Mouse (Mus musculus) stomach, embryonic 15.5 days (tissue): ENCODE measurements around the gene Sds. TPM values are rescaled to one million over a fixed set of nuclear protein-coding genes. Genes with fewer than 3 reads are reported as not detected.

Source experiments
- ATAC-seq: fragments of 200-750 bp; cut with Nextera tagmentation; 2 replicates; pipeline ENCODE4 v1.8.0; 2017; ENCODE audit warnings: low read depth, moderate number of reproducible peaks, moderate TSS enrichment; ENCODE audit not compliant: insufficient read depth, low FRiP score
- H3K27ac ChIP-seq: fragments of 300-500 bp; sonication (generic); 2 replicates; pipeline ENCODE4 v1.5.1; 2015; ENCODE audit warnings: mild to moderate bottlenecking, inconsistent platforms
- H3K27me3 ChIP-seq: fragments of 300-500 bp; sonication (generic); replicated peaks from 2 replicates; pipeline ENCODE4 v1.6.1; 2015; ENCODE audit warnings: inconsistent platforms
- H3K36me3 ChIP-seq: fragments of 300-500 bp; sonication (generic); 2 replicates; pipeline ENCODE4 v1.6.1; 2015; ENCODE audit warnings: inconsistent platforms
- H3K4me1 ChIP-seq: fragments of 300-500 bp; sonication (generic); 2 replicates; pipeline ENCODE4 v1.6.1; 2015; ENCODE audit warnings: inconsistent platforms
- H3K4me2 ChIP-seq: fragments of 300-500 bp; sonication (generic); 2 replicates; pipeline ENCODE4 v1.6.1; 2015; ENCODE audit warnings: mild to moderate bottlenecking, inconsistent platforms
- H3K4me3 ChIP-seq: fragments of 300-500 bp; sonication (generic); replicated peaks from 2 replicates; pipeline ENCODE4 v1.5.1; 2015; ENCODE audit warnings: inconsistent platforms
- H3K9ac ChIP-seq: fragments of 300-500 bp; sonication (generic); 2 replicates; pipeline ENCODE4 v1.6.1; 2015; ENCODE audit warnings: inconsistent platforms
- H3K9me3 ChIP-seq: fragments of 300-500 bp; sonication (generic); 2 replicates; pipeline ENCODE4 v1.6.1; 2016; ENCODE audit warnings: inconsistent platforms
- WGBS: fragments of 180-500 bp; shearing (Covaris S2); methylation state at CpG from one replicate; pipeline ENCODE4 v1.1.7; 2015; 5-methylcytosine and 5-hydroxymethylcytosine counted together
- polyA plus RNA-seq: library from polyadenylated mRNA; unstranded; fragments of >200 nt; fragmentation: Nextera tagmentation; extraction: Ambion mirVana; gene quantifications from 2 replicates; pipeline ENCODE4 v1.2.1, GENCODE M21; 2015

Gene Sds
- 0.36 and 0.52 TPM in 2 replicates for polyA plus RNA-seq

- ATAC-seq, result no peak; the same call in 1 of the 2 replicates
- 18% methylated on average over 13 of the region's 13 CpGs for WGBS
- H3K4me2 ChIP-seq, result no peak within 1 kb of the TSS
Observed at GRCm38 (mm10) chr5:120476296-120476695, at the start of gene Sds. Gene Sds, plus strand, starts transcription at chr5:120476526.

GRCm38 (mm10) chr5:120426572-120426971, 49.8 kb upstream of the Sds start:
- Histone ChIP-seq H3K9me3 (no peaks in the 10 kb centered on the region), H3K4me2 (no peak overlapping the region), H3K27me3 (peaks cover 86% of the 10 kb centered on the region), H3K27ac (no peak overlapping the region), H3K4me1 (no peaks in the 10 kb centered on the region), H3K36me3 (no peaks in the 10 kb centered on the region), H3K4me3 (no peak overlapping the region), H3K9ac (no peak overlapping the region)
- no peak for ATAC-seq
- 1% methylated on average over 10 of the region's 10 CpGs for WGBS

More at GRCm38 (mm10) chr5:120476296-120476695, at the start of gene Sds:
- Histone ChIP-seq H3K36me3 (no peaks in the 10 kb centered on the region), H3K27me3 (0 out of 2 replicates have a peak, but pooled peaks cover 4% of the 10 kb centered on the region), H3K4me3 (no peak within 1 kb of the TSS), H3K9ac (no peak within 1 kb of the TSS), H3K9me3 (no peaks in the 10 kb centered on the region), H3K4me1 (no peaks in the 10 kb centered on the region), H3K27ac (no peak within 1 kb of the TSS)

- no peak for ATAC-seq
- no peak overlapping the region for H3K27ac ChIP-seq
- 1% methylated on average over 33 of the region's 33 CpGs for WGBS
Observed at GRCm38 (mm10) chr5:120427451-120427938, 48.8 kb upstream of the Sds start.

GRCm38 (mm10) chr5:120428189-120428838, 48.0 kb upstream of the Sds start:
- H3K4me1 ChIP-seq, result peaks cover 4% of the 10 kb centered on the region; the same call in 1 of the 2 replicates
- H3K4me3 ChIP-seq, result no peak overlapping the region
- no peak overlapping the region for H3K9ac ChIP-seq
- WGBS, result 2% methylated on average over 21 of the region's 21 CpGs
- H3K36me3 ChIP-seq, result no peaks in the 10 kb centered on the region
- no peaks in the 10 kb centered on the region for H3K9me3 ChIP-seq
- no peak for ATAC-seq
- no peak overlapping the region for H3K4me2 ChIP-seq
- H3K27ac ChIP-seq, result no peak overlapping the region
- H3K27me3 ChIP-seq, result peaks cover 90% of the 10 kb centered on the region

More at GRCm38 (mm10) chr5:120427451-120427938, 48.8 kb upstream of the Sds start:
- Histone ChIP-seq H3K9me3 (no peaks in the 10 kb centered on the region), H3K36me3 (no peaks in the 10 kb centered on the region), H3K4me1 (peaks cover 4% of the 10 kb centered on the region; the same call in 1 of the 2 replicates), H3K9ac (no peak overlapping the region), H3K4me2 (no peak overlapping the region), H3K4me3 (no peak overlapping the region), H3K27me3 (peaks cover 91% of the 10 kb centered on the region)

GRCm38 (mm10) chr5:120428990-120429389, 47.3 kb upstream of the Sds start:
- H3K9me3 ChIP-seq, result no peaks in the 10 kb centered on the region
- no peak for ATAC-seq
- H3K9ac ChIP-seq, result no peak overlapping the region
- H3K4me3 ChIP-seq, result no peak overlapping the region
- H3K27ac ChIP-seq, result no peak overlapping the region
- no peaks in the 10 kb centered on the region for H3K36me3 ChIP-seq
- peaks cover 4% of the 10 kb centered on the region; the same call in 1 of the 2 replicates for H3K4me1 ChIP-seq
- peaks cover 90% of the 10 kb centered on the region for H3K27me3 ChIP-seq
- 6% methylated on average over 5 of the region's 6 CpGs for WGBS
- no peak overlapping the region for H3K4me2 ChIP-seq

GRCm38 (mm10) chr5:120429692-120430091, 46.6 kb upstream of the Sds start:
- peaks cover 90% of the 10 kb centered on the region for H3K27me3 ChIP-seq
- H3K4me1 ChIP-seq, result peaks cover 4% of the 10 kb centered on the region; the same call in 1 of the 2 replicates
- H3K27ac ChIP-seq, result no peak overlapping the region
- no peak overlapping the region for H3K4me3 ChIP-seq
- H3K36me3 ChIP-seq, result no peaks in the 10 kb centered on the region
- H3K9ac ChIP-seq, result no peak overlapping the region
- 6% methylated on average over 6 of the region's 6 CpGs for WGBS
- no peaks in the 10 kb centered on the region for H3K9me3 ChIP-seq
- no peak for ATAC-seq
- no peak overlapping the region for H3K4me2 ChIP-seq

GRCm38 (mm10) chr5:120431001-120431583, 45.2 kb upstream of the Sds start:
- Histone ChIP-seq H3K9ac (no peak overlapping the region), H3K4me3 (no peak overlapping the region), H3K4me2 (no peak overlapping the region), H3K9me3 (no peaks in the 10 kb centered on the region), H3K36me3 (no peaks in the 10 kb centered on the region), H3K27me3 (peaks cover 94% of the 10 kb centered on the region), H3K27ac (no peak overlapping the region), H3K4me1 (peaks cover 11% of the 10 kb centered on the region)
- no peak for ATAC-seq
- WGBS, result 2% methylated on average over 30 of the region's 30 CpGs

- no peak within 1 kb of the TSS for H3K27ac ChIP-seq
- H3K36me3 ChIP-seq, result no peaks in the 10 kb centered on the region
- no peak within 1 kb of the TSS for H3K4me2 ChIP-seq
- H3K9me3 ChIP-seq, result no peaks in the 10 kb centered on the region
- peaks cover 14% of the 10 kb centered on the region for H3K4me1 ChIP-seq
- H3K9ac ChIP-seq, result no peak within 1 kb of the TSS
- no peak for ATAC-seq
- H3K4me3 ChIP-seq, result no peak within 1 kb of the TSS
- H3K27me3 ChIP-seq, result peaks cover 94% of the 10 kb centered on the region
- WGBS, result 1% methylated on average over 69 of the region's 69 CpGs
Observed at GRCm38 (mm10) chr5:120431649-120432485, 44.5 kb upstream of the Sds start, which contains the start of gene Lhx5. Gene Lhx5, plus strand, starts transcription at chr5:120431699.

GRCm38 (mm10) chr5:120432486-120433015, 43.8 kb upstream of the Sds start:
- H3K4me3 ChIP-seq, result no peak overlapping the region
- no peak overlapping the region for H3K27ac ChIP-seq
- H3K36me3 ChIP-seq, result no peaks in the 10 kb centered on the region
- ATAC-seq, result no peak
- H3K9ac ChIP-seq, result no peak overlapping the region
- peaks cover 14% of the 10 kb centered on the region for H3K4me1 ChIP-seq
- H3K9me3 ChIP-seq, result no peaks in the 10 kb centered on the region
- H3K27me3 ChIP-seq, result peaks cover 94% of the 10 kb centered on the region
- H3K4me2 ChIP-seq, result no peak overlapping the region
- 2% methylated on average over 9 of the region's 9 CpGs for WGBS

- Histone ChIP-seq H3K4me1 (peaks cover 14% of the 10 kb centered on the region), H3K36me3 (no peaks in the 10 kb centered on the region), H3K4me3 (no peak overlapping the region), H3K27me3 (peaks cover 94% of the 10 kb centered on the region), H3K9me3 (no peaks in the 10 kb centered on the region), H3K4me2 (no peak overlapping the region), H3K9ac (no peak overlapping the region), H3K27ac (no peak overlapping the region)
- no peak for ATAC-seq
- 2% methylated on average over 13 of the region's 13 CpGs for WGBS
Observed at GRCm38 (mm10) chr5:120433135-120433760, 43.1 kb upstream of the Sds start.

- Histone ChIP-seq H3K4me3 (no peak overlapping the region), H3K27ac (no peak overlapping the region), H3K36me3 (no peaks in the 10 kb centered on the region), H3K4me2 (no peak overlapping the region), H3K4me1 (peaks cover 14% of the 10 kb centered on the region), H3K9me3 (no peaks in the 10 kb centered on the region), H3K9ac (no peak overlapping the region), H3K27me3 (peaks cover 96% of the 10 kb centered on the region)
- WGBS, result 2% methylated on average over 21 of the region's 21 CpGs
- no peak for ATAC-seq
Observed at GRCm38 (mm10) chr5:120434231-120434735, 42.0 kb upstream of the Sds start.
